Mouse (Mus musculus) CH12.LX (cell line): ENCODE measurements around the gene Rab2b.

Source experiments
- CTCF ChIP-seq, 2 experiments: IDR thresholded peaks in 1 of 2; conservative IDR thresholded peaks in 1 of 2; 2 replicates each; pipeline ENCODE4 v1.5.1; 2011 to 2012; ENCODE audit warnings: low read depth in 2 of 2, low read length in 2 of 2, improper control_type of control experiment in 1 of 2, inconsistent platforms in 1 of 2, mild to moderate bottlenecking in 1 of 2, moderate library complexity in 1 of 2
- E2F4 ChIP-seq: IDR thresholded peaks from 2 replicates; pipeline ENCODE4 v1.6.1; 2011; ENCODE audit warnings: low read depth, low read length, improper control_type of control experiment; ENCODE audit not compliant: insufficient replicate concordance
- MAFK ChIP-seq: IDR thresholded peaks from 2 replicates; pipeline ENCODE4 v1.6.1; 2011; ENCODE audit warnings: low read length, improper control_type of control experiment; ENCODE audit not compliant: insufficient replicate concordance
- MXI1 ChIP-seq: IDR thresholded peaks from 2 replicates; pipeline ENCODE4 v1.6.1; 2011; ENCODE audit warnings: mild to moderate bottlenecking, low read depth, low read length, improper control_type of control experiment
- POLR2A ChIP-seq: IDR thresholded peaks from 2 replicates; pipeline ENCODE4 v1.6.1; 2011; ENCODE audit warnings: low read depth, mild to moderate bottlenecking, improper control_type of control experiment, low read length
- RCOR1 ChIP-seq: conservative IDR thresholded peaks from 2 replicates; pipeline ENCODE4 v1.6.1; 2012; ENCODE audit warnings: low read depth, mild to moderate bottlenecking, inconsistent platforms, low read length, improper control_type of control experiment
- ZC3H11A ChIP-seq: IDR thresholded peaks from 2 replicates; pipeline ENCODE4 v1.6.1; 2012; ENCODE audit warnings: low read depth, mild to moderate bottlenecking, inconsistent platforms, low read length, improper control_type of control experiment
- ZNF384 ChIP-seq: IDR thresholded peaks from 2 replicates; pipeline ENCODE4 v1.6.1; 2012; ENCODE audit warnings: low read depth, low read length, improper control_type of control experiment, inconsistent platforms

- TF ChIP-seq CTCF (conservative IDR thresholded peaks at IDR 0.05 in 1 of 2, IDR thresholded peaks at IDR 0.05 in 1 of 2; ENCODE audit: low read depth in 2 of 2, low read length in 2 of 2): peak; percentile 19 to 53; a peak in 2 of 4 replicates
- no peak for TF ChIP-seq POLR2A
- TF ChIP-seq ZC3H11A: no peak
- no peak for TF ChIP-seq E2F4
- TF ChIP-seq MXI1: no peak
- no peak for TF ChIP-seq RCOR1
- no peak for TF ChIP-seq ZNF384
- no peak for TF ChIP-seq MAFK
Measured at GRCm38 (mm10) chr14:52325890-52326289, 46.5 kb upstream of the Rab2b start.
